Mouse (Mus musculus): ENCODE data around the gene Crb3. TPM values are rescaled to one million over a fixed set of nuclear protein-coding genes. Genes with fewer than 3 reads are reported as not detected.

The Crb3 gene
- polyA plus RNA-seq, 1 experiment from 2014 or later: 0.72 TPM

GRCm38 (mm10) chr17:57087049-57087832 is 28.3 kb downstream of the Crb3 start, which contains the start of gene Tubb4a:
Gene Tubb4a, minus strand, starts transcription at chr17:57087782.
- H3K4me3 ChIP-seq (ENCODE audit: low read depth, low read length): peak within 1 kb of the TSS; percentile 41
- peak; percentile 61; the same call in 1 of the 2 replicates for ATAC-seq (replicated peaks; ENCODE audit: insufficient number of reproducible peaks, low FRiP score, low TSS enrichment)
- H3K4me1 ChIP-seq (ENCODE audit: control insufficient read depth, insufficient read depth, low read length): peaks cover 8% of the 10 kb centered on the region; the same call in 1 of the 2 replicates
- H3K9ac ChIP-seq (ENCODE audit: low read depth, low read length): peak within 1 kb of the TSS; percentile 62; the same call in 1 of the 2 replicates
- H3K36me3 ChIP-seq (ENCODE audit: control insufficient read depth, insufficient read depth, low read length): no peaks in the 10 kb centered on the region
- peaks cover 19% of the 10 kb centered on the region for H3K27me3 ChIP-seq (ENCODE audit: control insufficient read depth, insufficient read depth, low read length)
- no peak within 1 kb of the TSS for H3K27ac ChIP-seq (ENCODE audit: low read depth, low read length)
- H3K9me3 ChIP-seq (replicated peaks; ENCODE audit: control insufficient read depth, low read length): no peaks in the 10 kb centered on the region
- 2% methylated on average over 31 of the region's 31 CpGs for WGBS (ENCODE audit: insufficient replicate concordance)
- H3K4me2 ChIP-seq: peak within 1 kb of the TSS; percentile 68

- WGBS (ENCODE audit: insufficient replicate concordance): 93% methylated on average over 3 of the region's 3 CpGs
- ATAC-seq (replicated peaks; ENCODE audit: insufficient number of reproducible peaks, low FRiP score, low TSS enrichment): no peak
- no peak overlapping the region for H3K4me2 ChIP-seq
- no peak overlapping the region for H3K4me3 ChIP-seq (ENCODE audit: low read depth, low read length)
- H3K27ac ChIP-seq (ENCODE audit: low read depth, low read length): no peak overlapping the region
- H3K9ac ChIP-seq (ENCODE audit: low read depth, low read length): no peak overlapping the region
- H3K4me1 ChIP-seq (ENCODE audit: control insufficient read depth, insufficient read depth, low read length): no peaks in the 10 kb centered on the region
- no peaks in the 10 kb centered on the region for H3K36me3 ChIP-seq (ENCODE audit: control insufficient read depth, insufficient read depth, low read length)
- no peaks in the 10 kb centered on the region for H3K27me3 ChIP-seq (ENCODE audit: control insufficient read depth, insufficient read depth, low read length)
- no peaks in the 10 kb centered on the region for H3K9me3 ChIP-seq (replicated peaks; ENCODE audit: control insufficient read depth, low read length)
Measured at GRCm38 (mm10) chr17:57094222-57094621, 35.3 kb downstream of the Crb3 start.

GRCm38 (mm10) chr17:57095855-57096622 is 37.1 kb downstream of the Crb3 start:
- Histone ChIP-seq H3K4me1 (ENCODE audit: control insufficient read depth, insufficient read depth, low read length) (no peaks in the 10 kb centered on the region), H3K4me3 (ENCODE audit: low read depth, low read length) (no peak overlapping the region), H3K9ac (ENCODE audit: low read depth, low read length) (no peak overlapping the region), H3K27ac (ENCODE audit: low read depth, low read length) (no peak overlapping the region), H3K36me3 (ENCODE audit: control insufficient read depth, insufficient read depth, low read length) (no peaks in the 10 kb centered on the region), H3K9me3 (replicated peaks; ENCODE audit: control insufficient read depth, low read length) (no peaks in the 10 kb centered on the region), H3K4me2 (peak overlapping the region; percentile 42), H3K27me3 (ENCODE audit: control insufficient read depth, insufficient read depth, low read length) (no peaks in the 10 kb centered on the region)
- WGBS (ENCODE audit: insufficient replicate concordance): 1% methylated on average over 18 of the region's 19 CpGs
- peak; percentile 67 for ATAC-seq (replicated peaks; ENCODE audit: insufficient number of reproducible peaks, low FRiP score, low TSS enrichment)

DNA sequence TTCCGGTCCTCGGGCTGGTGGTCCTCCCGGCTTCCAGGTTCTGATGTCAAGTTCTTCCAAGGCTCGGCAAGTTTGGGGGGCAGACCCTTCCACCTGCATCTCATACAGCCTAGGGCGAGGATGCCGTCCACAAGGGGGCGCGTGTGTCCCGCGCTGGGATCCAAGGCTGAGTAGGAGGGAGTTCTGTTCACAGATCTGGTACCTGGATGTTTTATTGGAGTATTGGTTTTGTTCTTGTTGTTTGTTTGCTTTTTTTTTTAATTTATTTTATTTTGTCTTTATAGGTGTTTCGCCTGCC is 37.7 kb downstream of the Crb3 start:
- Histone ChIP-seq H3K4me1 (ENCODE audit: control insufficient read depth, insufficient read depth, low read length) (no peaks in the 10 kb centered on the region), H3K27me3 (ENCODE audit: control insufficient read depth, insufficient read depth, low read length) (no peaks in the 10 kb centered on the region), H3K36me3 (ENCODE audit: control insufficient read depth, insufficient read depth, low read length) (no peaks in the 10 kb centered on the region), H3K4me3 (ENCODE audit: low read depth, low read length) (no peak overlapping the region), H3K4me2 (peak overlapping the region; percentile 42), H3K27ac (ENCODE audit: low read depth, low read length) (no peak overlapping the region), H3K9me3 (replicated peaks; ENCODE audit: control insufficient read depth, low read length) (no peaks in the 10 kb centered on the region), H3K9ac (ENCODE audit: low read depth, low read length) (no peak overlapping the region)
- WGBS (ENCODE audit: insufficient replicate concordance): under 1% methylated on average over 11 of the region's 11 CpGs
- 0 out of 2 replicates have a peak, but pooled peaks have one; percentile 37 for ATAC-seq (replicated peaks; ENCODE audit: insufficient number of reproducible peaks, low FRiP score, low TSS enrichment)

DNA sequence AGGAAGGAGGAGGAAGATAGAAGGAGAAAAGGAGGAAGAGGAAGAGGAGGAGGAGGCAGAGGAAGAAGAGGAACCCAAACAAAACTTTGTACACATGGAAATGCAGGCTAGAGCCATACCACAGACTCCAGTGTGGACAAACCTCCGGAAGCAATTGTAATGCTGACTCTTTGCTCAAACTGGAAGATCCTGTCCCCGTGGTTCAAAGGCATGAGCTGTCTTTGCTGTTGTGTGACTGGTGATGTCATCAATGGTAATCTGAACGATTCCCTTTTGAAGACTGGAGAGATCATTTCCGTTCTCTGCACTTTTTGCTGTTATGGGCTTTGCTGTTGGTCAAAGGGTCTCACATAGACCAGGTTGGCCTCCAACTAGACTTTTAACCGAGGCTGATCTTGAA is 39.4 kb downstream of the Crb3 start:
- Histone ChIP-seq H3K9ac (ENCODE audit: low read depth, low read length) (no peak overlapping the region), H3K4me1 (ENCODE audit: control insufficient read depth, insufficient read depth, low read length) (no peaks in the 10 kb centered on the region), H3K4me3 (ENCODE audit: low read depth, low read length) (no peak overlapping the region), H3K36me3 (ENCODE audit: control insufficient read depth, insufficient read depth, low read length) (no peaks in the 10 kb centered on the region), H3K4me2 (no peak overlapping the region), H3K27ac (ENCODE audit: low read depth, low read length) (no peak overlapping the region), H3K9me3 (replicated peaks; ENCODE audit: control insufficient read depth, low read length) (no peaks in the 10 kb centered on the region), H3K27me3 (ENCODE audit: control insufficient read depth, insufficient read depth, low read length) (no peaks in the 10 kb centered on the region)
- 69% methylated on average over 5 of the region's 5 CpGs for WGBS (ENCODE audit: insufficient replicate concordance)
- ATAC-seq (replicated peaks; ENCODE audit: insufficient number of reproducible peaks, low FRiP score, low TSS enrichment): no peak

DNA sequence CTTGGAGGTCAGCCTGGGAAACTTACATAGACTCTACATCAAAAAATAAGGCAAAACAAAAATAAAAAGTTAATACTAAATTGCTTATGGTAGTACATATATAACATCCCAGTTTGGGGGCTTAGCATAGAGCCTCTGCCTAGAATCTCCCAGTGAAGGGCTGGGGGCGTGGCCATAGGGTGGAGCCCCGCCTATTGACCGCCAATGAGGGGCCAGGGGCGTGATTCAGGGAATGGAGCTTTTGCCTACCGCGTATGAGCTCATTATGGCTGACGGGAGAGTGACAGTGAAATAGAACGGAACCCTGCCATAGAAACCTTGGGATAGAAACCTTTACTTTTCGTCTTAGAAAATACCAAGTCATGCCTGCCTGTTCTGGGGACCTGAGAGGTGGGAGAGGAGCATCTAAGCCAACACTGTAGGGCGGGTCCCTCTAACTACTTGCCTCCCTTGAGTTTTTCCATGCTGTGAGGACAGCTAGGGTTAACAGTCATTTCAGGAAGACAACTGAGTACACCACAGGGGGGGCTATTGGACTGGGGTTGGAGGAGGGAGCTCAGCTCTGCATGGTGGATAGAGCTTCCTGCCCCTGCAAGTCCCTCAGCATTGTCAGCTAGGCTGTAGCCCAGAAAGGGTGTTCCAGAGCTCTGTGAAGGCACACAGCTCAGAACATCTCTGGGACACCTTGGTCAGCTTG is 40.9 kb downstream of the Crb3 start:
- no peaks in the 10 kb centered on the region for H3K36me3 ChIP-seq (ENCODE audit: control insufficient read depth, insufficient read depth, low read length)
- H3K27ac ChIP-seq (ENCODE audit: low read depth, low read length): no peak overlapping the region
- no peak overlapping the region for H3K9ac ChIP-seq (ENCODE audit: low read depth, low read length)
- no peak for ATAC-seq (replicated peaks; ENCODE audit: insufficient number of reproducible peaks, low FRiP score, low TSS enrichment)
- no peak overlapping the region for H3K4me3 ChIP-seq (ENCODE audit: low read depth, low read length)
- H3K4me2 ChIP-seq: no peak overlapping the region; the same call in 1 of the 2 replicates
- H3K9me3 ChIP-seq (replicated peaks; ENCODE audit: control insufficient read depth, low read length): no peaks in the 10 kb centered on the region
- no peaks in the 10 kb centered on the region for H3K27me3 ChIP-seq (ENCODE audit: control insufficient read depth, insufficient read depth, low read length)
- H3K4me1 ChIP-seq (ENCODE audit: control insufficient read depth, insufficient read depth, low read length): no peaks in the 10 kb centered on the region; the same call in 1 of the 2 replicates
- WGBS (ENCODE audit: insufficient replicate concordance): 4% methylated on average over 10 of the region's 10 CpGs

- Histone ChIP-seq H3K4me1 (ENCODE audit: control insufficient read depth, insufficient read depth, low read length) (no peaks in the 10 kb centered on the region; the same call in 1 of the 2 replicates), H3K36me3 (ENCODE audit: control insufficient read depth, insufficient read depth, low read length) (no peaks in the 10 kb centered on the region), H3K4me2 (no peak overlapping the region), H3K27ac (ENCODE audit: low read depth, low read length) (no peak overlapping the region), H3K9ac (ENCODE audit: low read depth, low read length) (no peak overlapping the region), H3K27me3 (ENCODE audit: control insufficient read depth, insufficient read depth, low read length) (no peaks in the 10 kb centered on the region), H3K4me3 (ENCODE audit: low read depth, low read length) (no peak overlapping the region), H3K9me3 (replicated peaks; ENCODE audit: control insufficient read depth, low read length) (no peaks in the 10 kb centered on the region)
- WGBS (ENCODE audit: insufficient replicate concordance): 71% methylated on average over 2 of the region's 2 CpGs
- no peak for ATAC-seq (replicated peaks; ENCODE audit: insufficient number of reproducible peaks, low FRiP score, low TSS enrichment)
Measured at GRCm38 (mm10) chr17:57102276-57102675, 43.4 kb downstream of the Crb3 start.

DNA sequence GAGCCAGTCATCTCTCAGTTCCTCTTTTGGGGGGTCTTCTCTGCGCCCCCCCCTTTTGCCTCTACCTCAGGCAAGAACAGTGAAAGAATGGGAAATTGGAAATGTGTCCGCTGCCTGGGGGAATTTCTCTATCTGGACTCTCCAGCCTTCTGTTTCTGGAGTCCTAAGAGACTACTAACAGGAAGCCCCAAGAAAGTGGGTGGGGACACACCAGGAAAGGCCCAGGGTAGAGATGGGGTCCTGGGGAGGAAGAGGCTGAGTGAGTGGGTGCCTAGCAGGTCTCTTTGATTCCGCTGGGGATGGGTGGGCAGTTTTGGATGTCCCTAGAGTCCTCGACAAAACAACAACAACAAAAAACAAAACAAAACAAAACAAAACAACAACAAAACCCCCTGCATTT is 45.6 kb downstream of the Crb3 start:
- H3K27ac ChIP-seq (ENCODE audit: low read depth, low read length): no peak overlapping the region
- peak overlapping the region; percentile 71 for H3K9ac ChIP-seq (ENCODE audit: low read depth, low read length)
- H3K4me3 ChIP-seq (ENCODE audit: low read depth, low read length): peak overlapping the region; percentile 58
- H3K4me2 ChIP-seq: peak overlapping the region; percentile 90
- no peaks in the 10 kb centered on the region; the same call in 1 of the 2 replicates for H3K4me1 ChIP-seq (ENCODE audit: control insufficient read depth, insufficient read depth, low read length)
- 35% methylated on average over 4 of the region's 4 CpGs for whole genome bisulfite sequencing (ENCODE audit: insufficient replicate concordance)
- H3K9me3 ChIP-seq (replicated peaks; ENCODE audit: control insufficient read depth, low read length): no peaks in the 10 kb centered on the region
- no peak for ATAC-seq (replicated peaks; ENCODE audit: insufficient number of reproducible peaks, low FRiP score, low TSS enrichment)
- H3K36me3 ChIP-seq (ENCODE audit: control insufficient read depth, insufficient read depth, low read length): no peaks in the 10 kb centered on the region
- H3K27me3 ChIP-seq (ENCODE audit: control insufficient read depth, insufficient read depth, low read length): no peaks in the 10 kb centered on the region

Data from heart, embryonic 11.5 days (tissue).